ENCODE assay signal across 8 mouse cellular contexts in the genomic region with DNA sequence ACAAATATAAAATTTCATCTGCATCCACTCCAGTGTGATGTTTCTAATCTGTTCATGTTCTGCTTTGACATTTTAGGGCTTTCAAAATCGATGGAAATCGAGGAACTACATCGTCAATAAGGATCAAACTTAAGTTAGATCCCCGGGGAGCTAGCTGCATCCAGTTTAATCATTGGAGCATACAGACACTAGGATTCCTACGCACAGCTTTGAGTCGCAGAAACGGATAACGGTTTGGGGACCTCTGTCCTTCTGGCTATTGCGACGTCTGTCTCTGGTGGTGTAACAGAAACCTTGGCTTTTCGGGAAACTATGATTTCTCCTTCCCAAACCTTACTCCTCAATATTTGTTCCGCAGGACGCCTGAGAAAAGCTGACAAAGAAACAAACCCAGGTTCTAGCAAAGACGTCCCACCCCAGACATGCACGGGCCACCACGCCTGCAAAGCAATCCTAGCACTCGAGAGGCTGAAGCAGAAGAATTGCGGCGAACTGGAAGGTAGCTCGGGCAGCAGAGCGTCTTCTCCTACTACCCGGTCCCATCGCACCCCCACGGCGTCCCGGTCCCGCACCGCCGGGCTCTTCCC. TPM values are rescaled to one million over a fixed set of nuclear protein-coding genes. Genes with fewer than 3 reads are reported as not detected.
A peak's percentile ranks its signal among the peaks of the same experiment; 100 is the strongest.
DNase-seq lines count a peak whose midpoint lies in the region; ATAC-seq lines count a peak whose summit lies in the region.

No protein-coding gene starts in this region.

- no peak for ATAC-seq in kidney, embryonic 15.5 days (replicated peaks; ENCODE audit: low FRiP score)
- ATAC-seq in activated CD4-positive, CD25-positive, alpha-beta regulatory T cell, adult 4 months, result peak; percentile 4
- no peak for ATAC-seq in forebrain, embryonic 13.5 days
- peak; percentile 50; the same call in 1 of the 2 replicates for ATAC-seq in liver, embryonic 11.5 days (replicated peaks; ENCODE audit: low FRiP score)
- no peak for ATAC-seq in megakaryocyte progenitor cell, adult 5-6 weeks (replicated peaks; ENCODE audit: poor library complexity)
- no peak for ATAC-seq in monocyte, adult 5-6 weeks (replicated peaks; ENCODE audit: insufficient number of reproducible peaks, low FRiP score, low TSS enrichment, poor library complexity, severe bottlenecking)

- WGBS in kidney, embryonic 15.5 days, result 1% methylated on average over 29 of the region's 29 CpGs
- WGBS in forebrain, embryonic 13.5 days, result under 1% methylated on average over 29 of the region's 29 CpGs
- WGBS in liver, embryonic 11.5 days, result 2% methylated on average over 29 of the region's 29 CpGs

- H3K36me3 ChIP-seq in kidney, embryonic 15.5 days, result peaks cover 14% of the 10 kb centered on the region
- peaks cover 12% of the 10 kb centered on the region for H3K36me3 ChIP-seq in forebrain, embryonic 13.5 days (ENCODE audit: poor library complexity, severe bottlenecking)
- H3K36me3 ChIP-seq in liver, embryonic 11.5 days (ENCODE audit: control insufficient read depth, insufficient read depth, low read length), result peaks cover 4% of the 10 kb centered on the region; the same call in 1 of the 2 replicates

- H3K27me3 ChIP-seq in kidney, embryonic 15.5 days, result no peaks in the 10 kb centered on the region
- no peaks in the 10 kb centered on the region for H3K27me3 ChIP-seq in forebrain, embryonic 13.5 days
- H3K27me3 ChIP-seq in liver, embryonic 11.5 days (replicated peaks; ENCODE audit: control insufficient read depth, insufficient read depth, low read length), result no peaks in the 10 kb centered on the region

- H3K4me2 ChIP-seq in kidney, embryonic 15.5 days, result peak overlapping the region; percentile 74
- H3K4me2 ChIP-seq in forebrain, embryonic 13.5 days, result peak overlapping the region; percentile 78
- H3K4me2 ChIP-seq in liver, embryonic 11.5 days, result peak overlapping the region; percentile 73

- H3K9me3 ChIP-seq in kidney, embryonic 15.5 days (replicated peaks), result no peaks in the 10 kb centered on the region
- no peaks in the 10 kb centered on the region for H3K9me3 ChIP-seq in forebrain, embryonic 13.5 days (replicated peaks)
- no peaks in the 10 kb centered on the region for H3K9me3 ChIP-seq in liver, embryonic 11.5 days (ENCODE audit: control insufficient read depth, low read length)

- H3K27ac ChIP-seq in kidney, embryonic 15.5 days, result peak overlapping the region; percentile 91
- H3K27ac ChIP-seq in forebrain, embryonic 13.5 days, result peak overlapping the region; percentile 93
- peak overlapping the region; percentile 81 for H3K27ac ChIP-seq in liver, embryonic 11.5 days (ENCODE audit: low read depth, low read length)

- H3K9ac ChIP-seq in kidney, embryonic 15.5 days, result peak overlapping the region; percentile 90
- peak overlapping the region; percentile 94 for H3K9ac ChIP-seq in forebrain, embryonic 13.5 days
- H3K9ac ChIP-seq in liver, embryonic 11.5 days (ENCODE audit: low read depth, low read length), result peak overlapping the region; percentile 92

- peaks cover 21% of the 10 kb centered on the region for H3K4me1 ChIP-seq in kidney, embryonic 15.5 days
- peaks cover 23% of the 10 kb centered on the region for H3K4me1 ChIP-seq in forebrain, embryonic 13.5 days
- peaks cover 5% of the 10 kb centered on the region; the same call in 1 of the 2 replicates for H3K4me1 ChIP-seq in liver, embryonic 11.5 days (replicated peaks; ENCODE audit: control insufficient read depth, insufficient read depth, low read length)

- peak overlapping the region; percentile 93 for H3K4me3 ChIP-seq in kidney, embryonic 15.5 days (replicated peaks)
- peak overlapping the region; percentile 93 for H3K4me3 ChIP-seq in forebrain, embryonic 13.5 days
- H3K4me3 ChIP-seq in liver, embryonic 11.5 days (ENCODE audit: low read depth, low read length), result peak overlapping the region; percentile 78

- no peak for DNase-seq in kidney, postnatal 36 days
- no peak for DNase-seq in liver, embryonic 11.5 days (ENCODE audit: low spot score)
- DNase-seq in adrenal gland, postnatal 4 days (ENCODE audit: low spot score in 2 of 2), result no peak

RNA-seq across cellular contexts. Expression of a gene that starts 16.4 kb away (rescaled TPM):
- 106 and 112 TPM in 2 replicates for polyA plus RNA-seq in kidney, embryonic 15.5 days (2015; fragmentation: Nextera tagmentation; extraction: Ambion mirVana)
- 10 to 100 TPM; 22.6 to 27.6 TPM for polyA plus RNA-seq in activated CD4-positive, CD25-positive, alpha-beta regulatory T cell, adult 4 months (2017; shearing (Covaris generic))
- 198 and 200 TPM in 2 replicates for polyA plus RNA-seq in forebrain, embryonic 13.5 days (2015; fragmentation: Nextera tagmentation; extraction: Ambion mirVana)
- polyA plus RNA-seq in liver, embryonic 11.5 days (2014; fragmentation: Nextera tagmentation; extraction: Ambion mirVana), result 83.3 and 91.0 TPM in 2 replicates
- total RNA-seq in megakaryocyte progenitor cell, adult 5-6 weeks (2015), result 64.4 and 70.9 TPM in 2 replicates
- total RNA-seq in megakaryocyte progenitor cell, adult 5-6 weeks (2017), result 27.9 and 43.9 TPM in 2 replicates
- 10 to 100 TPM; 65.5 to 68.8 TPM for total RNA-seq in adrenal gland, postnatal 4 days (2021)
- total RNA-seq in monocyte, adult 5-6 weeks (2017), result 9.6 to 22.6 TPM (median 21.2 TPM) in 3 replicates

RNA-seq across cellular contexts. Expression of a gene that starts 52.1 kb away (rescaled TPM):
- polyA plus RNA-seq in kidney, embryonic 15.5 days (2015; fragmentation: Nextera tagmentation; extraction: Ambion mirVana), result 0.25 and 0.26 TPM in 2 replicates
- polyA plus RNA-seq in activated CD4-positive, CD25-positive, alpha-beta regulatory T cell, adult 4 months (2017; shearing (Covaris generic)), result under 1 TPM in 1 of 2 experiments, not detected in 1; 0.15 TPM
- polyA plus RNA-seq in forebrain, embryonic 13.5 days (2015; fragmentation: Nextera tagmentation; extraction: Ambion mirVana), result 5.4 and 6.1 TPM in 2 replicates
- 0.62 and 0.87 TPM in 2 replicates for polyA plus RNA-seq in liver, embryonic 11.5 days (2014; fragmentation: Nextera tagmentation; extraction: Ambion mirVana)
- total RNA-seq in megakaryocyte progenitor cell, adult 5-6 weeks (2015), result 0.05 TPM in 1 of 2 replicates, not detected in the other
- total RNA-seq in megakaryocyte progenitor cell, adult 5-6 weeks (2017), result not detected in 2 replicates
- under 1 TPM; 0.54 to 0.98 TPM for total RNA-seq in adrenal gland, postnatal 4 days (2021)
- 0.29 TPM in 1 of 3 replicates, not detected in the others for total RNA-seq in monocyte, adult 5-6 weeks (2017)

Comparison
In these comparisons a context has a peak if more than half of its experiments do, and no peak if none do; other contexts are left out.
1. ATAC-seq: peak in activated CD4-positive, CD25-positive, alpha-beta regulatory T cell, adult 4 months (single experiment) and liver, embryonic 11.5 days (single experiment); none in kidney, embryonic 15.5 days (single experiment), forebrain, embryonic 13.5 days (single experiment), megakaryocyte progenitor cell, adult 5-6 weeks (single experiment) and monocyte, adult 5-6 weeks (single experiment).
2. Peak in every context shown above with its lines, with median percentiles within 50 percentile points of each other: H3K27ac ChIP-seq, H3K4me2 ChIP-seq, H3K4me3 ChIP-seq and H3K9ac ChIP-seq.